Mouse (Mus musculus) myocyte (in vitro differentiated cells): Measurements from ENCODE around the gene Myrip. TPM values are rescaled to one million over a fixed set of nuclear protein-coding genes. Genes with fewer than 3 reads are reported as not detected.

Experiments
- H3K27me3 ChIP-seq: one replicate; pipeline ENCODE4 v1.6.1; 2011; ENCODE audit not compliant: control insufficient read depth, insufficient read depth, insufficient read length
- H3K36me3 ChIP-seq: one replicate; pipeline ENCODE4 v1.6.1; 2011; ENCODE audit not compliant: control insufficient read depth, insufficient read depth
- H3K4me2 ChIP-seq: one replicate; pipeline ENCODE4 v1.6.1; 2011; ENCODE audit warnings: low read depth, control low read depth
- H3K4me3 ChIP-seq: one replicate; pipeline ENCODE4 v1.5.1; 2011; ENCODE audit warnings: mild to moderate bottlenecking, control low read depth, moderate library complexity
- H3K79me2 ChIP-seq: one replicate; pipeline ENCODE4 v1.6.1; 2011; ENCODE audit not compliant: control insufficient read depth, insufficient read depth
- H3ac ChIP-seq: one replicate; pipeline ENCODE4 v1.6.1; 2011; ENCODE audit not compliant: control insufficient read depth, insufficient read length
- CEBPB ChIP-seq: IDR thresholded peaks from 2 replicates; pipeline ENCODE4 v1.6.1; 2011; ENCODE audit warnings: mild to moderate bottlenecking, moderate library complexity; ENCODE audit not compliant: poor library complexity, insufficient read depth, severe bottlenecking
- E2F4 ChIP-seq: IDR thresholded peaks from one replicate; pipeline ENCODE4 v1.6.1; 2011; ENCODE audit warnings: mild to moderate bottlenecking, control low read depth, moderate library complexity; ENCODE audit not compliant: insufficient read depth
- MAX ChIP-seq: IDR thresholded peaks from one replicate; pipeline ENCODE4 v1.6.1; 2011; ENCODE audit warnings: low read depth, mild to moderate bottlenecking, control low read depth
- MYOD1 ChIP-seq, 3 experiments: IDR thresholded peaks; one replicate each; pipeline ENCODE4 v1.6.1; 2011; ENCODE audit warnings: control low read depth in 2 of 3, low read depth in 2 of 3, mild to moderate bottlenecking in 2 of 3, moderate library complexity in 1 of 3; ENCODE audit not compliant: insufficient read length in 2 of 3, control insufficient read depth in 1 of 3
- MYOG ChIP-seq, 3 experiments: IDR thresholded peaks; one replicate each; pipeline ENCODE4 v1.6.1; 2011; ENCODE audit warnings: control low read depth in 2 of 3, low read depth in 2 of 3, mild to moderate bottlenecking in 2 of 3; ENCODE audit not compliant: insufficient read length in 2 of 3, control insufficient read depth in 1 of 3, insufficient read depth in 1 of 3
- POLR2A ChIP-seq: IDR thresholded peaks from one replicate; pipeline ENCODE4 v1.6.1; 2011; ENCODE audit warnings: low read depth, mild to moderate bottlenecking, control low read depth, moderate library complexity; ENCODE audit not compliant: insufficient read length
- POLR2AphosphoS2 ChIP-seq: IDR thresholded peaks from one replicate; pipeline ENCODE4 v1.6.1; 2011; ENCODE audit warnings: low read depth, control low read depth; ENCODE audit not compliant: insufficient read length
- REST ChIP-seq: IDR thresholded peaks from one replicate; pipeline ENCODE4 v1.6.1; 2011; ENCODE audit warnings: mild to moderate bottlenecking, control low read depth, moderate library complexity; ENCODE audit not compliant: insufficient read depth, insufficient read length
- SRF ChIP-seq: IDR thresholded peaks from one replicate; pipeline ENCODE4 v1.6.1; 2011; ENCODE audit warnings: low read depth; ENCODE audit not compliant: control insufficient read depth, insufficient read length
- TCF12 ChIP-seq: IDR thresholded peaks from one replicate; pipeline ENCODE4 v1.6.1; 2011; ENCODE audit warnings: mild to moderate bottlenecking, control low read depth; ENCODE audit not compliant: poor library complexity, insufficient read depth, severe bottlenecking
- TCF3 ChIP-seq: IDR thresholded peaks from one replicate; pipeline ENCODE4 v1.6.1; 2011; ENCODE audit warnings: low read depth, control low read depth; ENCODE audit not compliant: insufficient read length
- USF1 ChIP-seq: IDR thresholded peaks from one replicate; pipeline ENCODE4 v1.6.1; 2011; ENCODE audit warnings: low read depth, mild to moderate bottlenecking, control low read depth, moderate library complexity
- polyA plus RNA-seq: library from polyadenylated mRNA; unstranded; fragments of >200 nt; fragmentation: generic; extraction: Trizol; gene quantifications from one replicate; pipeline ENCODE4 v1.2.1, GENCODE M21; 2012; ENCODE audit warnings: missing spikeins

Gene Myrip
- polyA plus RNA-seq, 1 experiment: 0.17 TPM

GRCm38 (mm10) chr9:120492010-120492399 lies 190.7 kb downstream of the Myrip start, which contains the start of gene Eif1b:
Gene Eif1b (plus strand): TSS chr9:120492232.
- peak within 1 kb of the TSS; percentile 80 for H3ac ChIP-seq
- peak within 1 kb of the TSS; percentile 79 for H3K4me2 ChIP-seq
- H3K36me3 ChIP-seq: peaks cover 9% of the 10 kb centered on the region
- peak within 1 kb of the TSS; percentile 73 for H3K4me3 ChIP-seq
- peaks cover 5% of the 10 kb centered on the region for H3K27me3 ChIP-seq
- TF ChIP-seq TCF3 (no peak), E2F4 (no peak), MYOG (IDR thresholded peaks at IDR 0.05; ENCODE audit: control insufficient read depth in 1 of 3, insufficient read depth in 1 of 3, insufficient read length in 2 of 3, low read depth in 2 of 3) (no peak), MAX (no peak), MYOD1 (IDR thresholded peaks at IDR 0.05; ENCODE audit: control insufficient read depth in 1 of 3, insufficient read length in 2 of 3, low read depth in 2 of 3) (no peak), POLR2AphosphoS2 (no peak), CEBPB (no peak), USF1 (no peak), TCF12 (no peak), POLR2A (no peak), REST (no peak), SRF (no peak)
- H3K79me2 ChIP-seq: peaks cover 12% of the 10 kb centered on the region

GRCm38 (mm10) chr9:120492400-120493351 lies 191.4 kb downstream of the Myrip start:
- Histone ChIP-seq H3ac (peak overlapping the region; percentile 80), H3K36me3 (peaks cover 9% of the 10 kb centered on the region), H3K27me3 (peaks cover 5% of the 10 kb centered on the region), H3K79me2 (peaks cover 12% of the 10 kb centered on the region), H3K4me3 (peak overlapping the region; percentile 73), H3K4me2 (peak overlapping the region; percentile 79)
- TF ChIP-seq MYOD1 (IDR thresholded peaks at IDR 0.05; ENCODE audit: control insufficient read depth in 1 of 3, insufficient read length in 2 of 3, low read depth in 2 of 3) (peak in 1 of 3 experiments; percentile 36), POLR2AphosphoS2 (peak; percentile 43), MAX (no peak), USF1 (peak; percentile 11), MYOG (IDR thresholded peaks at IDR 0.05; ENCODE audit: control insufficient read depth in 1 of 3, insufficient read depth in 1 of 3, insufficient read length in 2 of 3, low read depth in 2 of 3) (peak in 2 of 3 experiments; percentile 2 to 14), CEBPB (no peak), POLR2A (peak; percentile 74)

- peaks cover 9% of the 10 kb centered on the region for H3K36me3 ChIP-seq
- no peaks in the 10 kb centered on the region for H3K27me3 ChIP-seq
- peaks cover 12% of the 10 kb centered on the region for H3K79me2 ChIP-seq
- H3K4me3 ChIP-seq: peak overlapping the region; percentile 73
- H3K4me2 ChIP-seq: peak overlapping the region; percentile 79
- peak overlapping the region; percentile 80 for H3ac ChIP-seq
- TF ChIP-seq POLR2A: no peak
- no peak for TF ChIP-seq REST
- TF ChIP-seq MYOD1 (IDR thresholded peaks at IDR 0.05; ENCODE audit: control insufficient read depth in 1 of 3, insufficient read length in 2 of 3, low read depth in 2 of 3): no peak
- no peak for TF ChIP-seq TCF3
- no peak for TF ChIP-seq MAX
- no peak for TF ChIP-seq E2F4
- no peak for TF ChIP-seq USF1
Measured at GRCm38 (mm10) chr9:120493781-120494180, 192.5 kb downstream of the Myrip start.

GRCm38 (mm10) chr9:120496691-120497090 lies 195.4 kb downstream of the Myrip start:
- TF ChIP-seq TCF12: no peak
- no peak for TF ChIP-seq MYOD1 (IDR thresholded peaks at IDR 0.05; ENCODE audit: control insufficient read depth in 1 of 3, insufficient read length in 2 of 3, low read depth in 2 of 3)
- no peak for TF ChIP-seq USF1
- TF ChIP-seq REST: no peak
- no peak for TF ChIP-seq POLR2AphosphoS2
- TF ChIP-seq POLR2A: no peak
- TF ChIP-seq MYOG (IDR thresholded peaks at IDR 0.05; ENCODE audit: control insufficient read depth in 1 of 3, insufficient read depth in 1 of 3, insufficient read length in 2 of 3, low read depth in 2 of 3): no peak
- TF ChIP-seq E2F4: no peak
- no peak for TF ChIP-seq SRF
- TF ChIP-seq TCF3: no peak
- TF ChIP-seq CEBPB: no peak
- no peak for TF ChIP-seq MAX
- Histone ChIP-seq H3K36me3 (peaks cover 9% of the 10 kb centered on the region), H3K79me2 (peaks cover 12% of the 10 kb centered on the region), H3K4me2 (no peak overlapping the region), H3ac (no peak overlapping the region), H3K4me3 (no peak overlapping the region), H3K27me3 (no peaks in the 10 kb centered on the region)

- H3K36me3 ChIP-seq: peaks cover 9% of the 10 kb centered on the region
- H3K4me3 ChIP-seq: no peak overlapping the region
- TF ChIP-seq CEBPB: no peak
- TF ChIP-seq MYOG (IDR thresholded peaks at IDR 0.05; ENCODE audit: control insufficient read depth in 1 of 3, insufficient read depth in 1 of 3, insufficient read length in 2 of 3, low read depth in 2 of 3): no peak
- no peak for TF ChIP-seq POLR2AphosphoS2
- H3ac ChIP-seq: no peak overlapping the region
- no peaks in the 10 kb centered on the region for H3K27me3 ChIP-seq
- H3K79me2 ChIP-seq: peaks cover 10% of the 10 kb centered on the region
- no peak overlapping the region for H3K4me2 ChIP-seq
Measured at GRCm38 (mm10) chr9:120497983-120498382, 196.7 kb downstream of the Myrip start.
